Mouse (Mus musculus) myocyte (in vitro differentiated cells): ENCODE results near the gene Hint2. TPM values are rescaled to one million over a fixed set of nuclear protein-coding genes. Genes with fewer than 3 reads are reported as not detected.

Experiments used
- H3K27me3 ChIP-seq: one replicate; pipeline ENCODE4 v1.6.1; 2011; ENCODE audit not compliant: control insufficient read depth, insufficient read depth, insufficient read length
- H3K36me3 ChIP-seq: one replicate; pipeline ENCODE4 v1.6.1; 2011; ENCODE audit not compliant: control insufficient read depth, insufficient read depth
- H3K4me2 ChIP-seq: one replicate; pipeline ENCODE4 v1.6.1; 2011; ENCODE audit warnings: low read depth, control low read depth
- H3K4me3 ChIP-seq: one replicate; pipeline ENCODE4 v1.5.1; 2011; ENCODE audit warnings: mild to moderate bottlenecking, control low read depth, moderate library complexity
- H3K79me2 ChIP-seq: one replicate; pipeline ENCODE4 v1.6.1; 2011; ENCODE audit not compliant: control insufficient read depth, insufficient read depth
- H3ac ChIP-seq: one replicate; pipeline ENCODE4 v1.6.1; 2011; ENCODE audit not compliant: control insufficient read depth, insufficient read length
- CEBPB ChIP-seq: IDR thresholded peaks from 2 replicates; pipeline ENCODE4 v1.6.1; 2011; ENCODE audit warnings: mild to moderate bottlenecking, moderate library complexity; ENCODE audit not compliant: poor library complexity, insufficient read depth, severe bottlenecking
- E2F4 ChIP-seq: IDR thresholded peaks from one replicate; pipeline ENCODE4 v1.6.1; 2011; ENCODE audit warnings: mild to moderate bottlenecking, control low read depth, moderate library complexity; ENCODE audit not compliant: insufficient read depth
- MAX ChIP-seq: IDR thresholded peaks from one replicate; pipeline ENCODE4 v1.6.1; 2011; ENCODE audit warnings: low read depth, mild to moderate bottlenecking, control low read depth
- MYOD1 ChIP-seq, 3 experiments: IDR thresholded peaks; one replicate each; pipeline ENCODE4 v1.6.1; 2011; ENCODE audit warnings: control low read depth in 2 of 3, low read depth in 2 of 3, mild to moderate bottlenecking in 2 of 3, moderate library complexity in 1 of 3; ENCODE audit not compliant: insufficient read length in 2 of 3, control insufficient read depth in 1 of 3
- MYOG ChIP-seq, 3 experiments: IDR thresholded peaks; one replicate each; pipeline ENCODE4 v1.6.1; 2011; ENCODE audit warnings: control low read depth in 2 of 3, low read depth in 2 of 3, mild to moderate bottlenecking in 2 of 3; ENCODE audit not compliant: insufficient read length in 2 of 3, control insufficient read depth in 1 of 3, insufficient read depth in 1 of 3
- POLR2A ChIP-seq: IDR thresholded peaks from one replicate; pipeline ENCODE4 v1.6.1; 2011; ENCODE audit warnings: low read depth, mild to moderate bottlenecking, control low read depth, moderate library complexity; ENCODE audit not compliant: insufficient read length
- POLR2AphosphoS2 ChIP-seq: IDR thresholded peaks from one replicate; pipeline ENCODE4 v1.6.1; 2011; ENCODE audit warnings: low read depth, control low read depth; ENCODE audit not compliant: insufficient read length
- REST ChIP-seq: IDR thresholded peaks from one replicate; pipeline ENCODE4 v1.6.1; 2011; ENCODE audit warnings: mild to moderate bottlenecking, control low read depth, moderate library complexity; ENCODE audit not compliant: insufficient read depth, insufficient read length
- SRF ChIP-seq: IDR thresholded peaks from one replicate; pipeline ENCODE4 v1.6.1; 2011; ENCODE audit warnings: low read depth; ENCODE audit not compliant: control insufficient read depth, insufficient read length
- TCF12 ChIP-seq: IDR thresholded peaks from one replicate; pipeline ENCODE4 v1.6.1; 2011; ENCODE audit warnings: mild to moderate bottlenecking, control low read depth; ENCODE audit not compliant: poor library complexity, insufficient read depth, severe bottlenecking
- TCF3 ChIP-seq: IDR thresholded peaks from one replicate; pipeline ENCODE4 v1.6.1; 2011; ENCODE audit warnings: low read depth, control low read depth; ENCODE audit not compliant: insufficient read length
- USF1 ChIP-seq: IDR thresholded peaks from one replicate; pipeline ENCODE4 v1.6.1; 2011; ENCODE audit warnings: low read depth, mild to moderate bottlenecking, control low read depth, moderate library complexity
- polyA plus RNA-seq: library from polyadenylated mRNA; unstranded; fragments of >200 nt; fragmentation: generic; extraction: Trizol; gene quantifications from one replicate; pipeline ENCODE4 v1.2.1, GENCODE M21; 2012; ENCODE audit warnings: missing spikeins

The Hint2 gene
- polyA plus RNA-seq, 1 experiment: 99.1 TPM

DNA sequence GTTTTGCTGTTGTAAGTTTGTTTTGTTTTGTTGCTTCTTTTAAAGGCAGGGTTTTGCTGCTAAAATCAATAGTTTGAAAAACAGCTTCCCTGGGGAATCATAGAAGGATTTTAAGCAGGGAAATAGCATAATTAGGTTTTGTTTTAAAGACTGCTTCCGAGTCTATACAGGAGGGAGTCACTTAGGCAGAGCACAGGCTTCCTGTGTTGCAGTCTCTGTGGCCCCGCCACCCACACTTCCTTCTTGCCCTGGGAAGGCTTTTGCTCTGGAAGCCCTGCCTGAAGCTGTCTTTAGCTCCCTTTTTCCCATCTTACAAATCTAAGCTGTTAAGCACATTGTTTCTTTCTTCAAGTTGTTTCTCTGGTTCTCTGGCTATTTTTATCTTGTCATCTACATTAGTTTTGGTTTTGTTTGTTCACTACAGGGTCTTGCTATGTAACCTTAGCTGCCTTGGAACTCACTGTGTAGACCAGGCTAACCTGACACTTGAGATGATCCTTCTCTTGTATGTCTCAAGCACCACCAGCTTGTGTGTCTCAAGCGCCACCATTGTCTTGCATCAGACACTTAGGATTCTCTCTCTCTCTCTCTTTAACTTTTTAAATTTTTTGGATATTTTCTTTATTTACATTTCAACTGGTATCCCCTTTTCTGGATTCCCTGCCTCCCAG lies 43.1 kb downstream of the Hint2 start:
- H3K4me2 ChIP-seq: no peak overlapping the region
- H3K79me2 ChIP-seq: no peaks in the 10 kb centered on the region
- H3K4me3 ChIP-seq: no peak overlapping the region
- peaks cover 15% of the 10 kb centered on the region for H3K27me3 ChIP-seq
- no peaks in the 10 kb centered on the region for H3K36me3 ChIP-seq
- no peak for TF ChIP-seq TCF12
- TF ChIP-seq E2F4: no peak
- no peak for TF ChIP-seq MAX
- no peak for TF ChIP-seq MYOD1 (IDR thresholded peaks at IDR 0.05; ENCODE audit: control insufficient read depth in 1 of 3, insufficient read length in 2 of 3, low read depth in 2 of 3)
- TF ChIP-seq REST: no peak
- TF ChIP-seq USF1: no peak
- TF ChIP-seq TCF3: no peak
- no peak for TF ChIP-seq MYOG (IDR thresholded peaks at IDR 0.05; ENCODE audit: control insufficient read depth in 1 of 3, insufficient read depth in 1 of 3, insufficient read length in 2 of 3, low read depth in 2 of 3)
- no peak for TF ChIP-seq CEBPB
- TF ChIP-seq SRF: no peak
- no peak for TF ChIP-seq POLR2A
- TF ChIP-seq POLR2AphosphoS2: no peak
- H3ac ChIP-seq: no peak overlapping the region

DNA sequence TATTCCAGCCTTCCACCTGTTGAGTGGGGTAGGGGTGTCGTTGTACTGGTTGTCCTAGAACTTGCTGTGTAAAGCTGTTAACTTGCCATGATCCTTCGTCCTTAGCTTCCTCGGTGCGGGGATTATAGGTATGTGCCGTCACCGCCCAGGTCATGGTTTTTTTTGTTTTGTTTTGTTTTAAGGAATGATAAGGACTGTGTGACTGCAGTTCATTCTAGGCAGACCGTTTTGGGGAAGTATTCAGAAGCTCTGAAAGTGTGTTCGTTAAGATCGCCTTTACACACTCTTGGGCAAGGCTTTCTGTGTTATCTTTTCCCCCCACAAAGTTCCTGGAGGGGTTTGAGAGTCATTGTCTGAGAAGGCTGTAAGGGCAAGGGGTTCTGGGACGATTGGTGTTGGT lies 43.7 kb downstream of the Hint2 start:
- H3K4me2 ChIP-seq: no peak overlapping the region
- peaks cover 15% of the 10 kb centered on the region for H3K27me3 ChIP-seq
- H3K79me2 ChIP-seq: no peaks in the 10 kb centered on the region
- H3ac ChIP-seq: no peak overlapping the region
- no peak for TF ChIP-seq USF1
- no peak for TF ChIP-seq CEBPB
- TF ChIP-seq MYOG (IDR thresholded peaks at IDR 0.05; ENCODE audit: control insufficient read depth in 1 of 3, insufficient read depth in 1 of 3, insufficient read length in 2 of 3, low read depth in 2 of 3): no peak
- TF ChIP-seq MAX: no peak
- no peak for TF ChIP-seq E2F4
- TF ChIP-seq POLR2AphosphoS2: no peak
- no peak for TF ChIP-seq POLR2A
- no peak for TF ChIP-seq SRF
- no peak for TF ChIP-seq TCF3
- TF ChIP-seq REST: no peak
- no peak for TF ChIP-seq TCF12
- no peak for TF ChIP-seq MYOD1 (IDR thresholded peaks at IDR 0.05; ENCODE audit: control insufficient read depth in 1 of 3, insufficient read length in 2 of 3, low read depth in 2 of 3)
- no peak overlapping the region for H3K4me3 ChIP-seq
- H3K36me3 ChIP-seq: no peaks in the 10 kb centered on the region

DNA sequence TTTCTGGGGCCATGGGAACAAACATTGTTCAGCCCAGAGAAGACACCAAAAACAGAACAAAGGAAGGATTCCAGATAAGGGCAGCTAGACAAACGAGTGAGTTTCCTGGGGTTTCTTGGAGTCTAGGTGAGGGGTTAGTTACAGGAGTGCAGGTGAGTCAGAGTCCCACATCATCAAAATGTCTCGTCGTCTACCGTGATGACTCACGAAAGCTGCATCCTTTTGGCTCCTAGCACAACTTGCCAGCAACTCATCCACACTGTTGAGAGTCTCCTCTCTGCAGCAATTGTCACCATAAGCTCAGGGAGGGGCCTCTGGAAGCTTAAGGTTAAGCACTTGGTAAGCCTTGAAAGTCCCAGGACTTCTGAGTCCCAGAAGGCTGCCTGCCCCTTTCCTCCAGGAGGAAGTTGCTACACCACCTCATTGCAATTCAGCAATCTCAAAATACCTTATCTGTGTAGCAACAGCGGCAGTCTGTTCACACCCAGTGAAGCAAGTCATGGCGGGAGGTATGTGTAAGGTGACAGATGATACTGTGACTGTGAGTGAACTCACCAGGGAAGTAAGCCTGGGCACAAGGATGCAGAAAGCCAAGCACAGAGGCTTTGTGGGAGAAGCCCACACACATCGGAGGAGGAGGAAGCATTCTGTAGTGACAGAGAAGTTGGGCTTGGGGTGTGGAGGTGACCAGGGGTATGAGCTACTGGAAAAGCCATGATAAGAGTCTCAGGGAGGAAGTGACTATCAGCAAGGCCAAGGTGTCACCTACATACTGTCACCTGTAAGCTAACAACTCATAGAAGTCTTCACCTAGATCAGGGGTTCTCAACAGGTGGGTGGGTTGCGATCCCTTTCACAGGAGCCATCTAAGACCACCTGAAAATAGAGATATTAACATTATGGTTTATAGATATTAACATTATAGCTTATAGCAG lies 51.2 kb downstream of the Hint2 start:
- Histone ChIP-seq H3K27me3 (no peaks in the 10 kb centered on the region), H3K36me3 (no peaks in the 10 kb centered on the region), H3K4me2 (no peak overlapping the region), H3K4me3 (no peak overlapping the region), H3K79me2 (no peaks in the 10 kb centered on the region), H3ac (no peak overlapping the region)
- TF ChIP-seq MYOG (IDR thresholded peaks at IDR 0.05; ENCODE audit: control insufficient read depth in 1 of 3, insufficient read depth in 1 of 3, insufficient read length in 2 of 3, low read depth in 2 of 3) (no peak), TCF12 (no peak), MYOD1 (IDR thresholded peaks at IDR 0.05; ENCODE audit: control insufficient read depth in 1 of 3, insufficient read length in 2 of 3, low read depth in 2 of 3) (no peak), E2F4 (no peak), MAX (no peak), TCF3 (no peak), POLR2A (no peak), SRF (no peak), REST (no peak), USF1 (no peak), CEBPB (no peak), POLR2AphosphoS2 (no peak)

Other genes starting within 250 kb of the Hint2 start
- gene Fam166b, start 227.3 kb downstream of the Hint2 start, polyA plus RNA-seq: 0.04 TPM
- gene Tesk1, start 214.5 kb downstream of the Hint2 start, polyA plus RNA-seq: 40.4 TPM
- gene Cd72, start 201.8 kb downstream of the Hint2 start, polyA plus RNA-seq: 0.74 TPM
- gene Sit1, start 172.7 kb downstream of the Hint2 start, polyA plus RNA-seq: not detected
- gene Ccdc107, start 163.6 kb downstream of the Hint2 start, polyA plus RNA-seq: 111 TPM
- 5.7 TPM for gene Arhgef39, start 156.8 kb downstream of the Hint2 start, polyA plus RNA-seq
- 10.7 TPM for gene Car9, start 149.5 kb downstream of the Hint2 start, polyA plus RNA-seq
- gene Tpm2, start 132.7 kb downstream of the Hint2 start, polyA plus RNA-seq: 2,542 TPM
- 73.9 TPM for gene Creb3, start 94.1 kb downstream of the Hint2 start, polyA plus RNA-seq
- 225 TPM for gene Tln1, start 93.8 kb downstream of the Hint2 start, polyA plus RNA-seq
- gene Rgp1, start 77.8 kb downstream of the Hint2 start, polyA plus RNA-seq: 28.6 TPM
- gene Gba2, start 77.6 kb downstream of the Hint2 start, polyA plus RNA-seq: 5.9 TPM
- gene Msmp, start 72.0 kb downstream of the Hint2 start, polyA plus RNA-seq: not detected
- 9.1 TPM for gene Npr2, start 24.5 kb downstream of the Hint2 start, polyA plus RNA-seq
- gene Spag8, start 2.9 kb downstream of the Hint2 start, polyA plus RNA-seq: 0.02 TPM
- 1.7 TPM for gene Tmem8b, start 12.5 kb upstream of the Hint2 start, polyA plus RNA-seq
- 3.4 TPM for gene Fam221b, start 12.7 kb upstream of the Hint2 start, polyA plus RNA-seq
- not detected for gene Olfr70, start 44.3 kb upstream of the Hint2 start, polyA plus RNA-seq
- not detected for gene Olfr71, start 53.8 kb upstream of the Hint2 start, polyA plus RNA-seq
- 0.78 TPM for gene Hrct1, start 70.7 kb upstream of the Hint2 start, polyA plus RNA-seq
- gene Spaar, start 73.6 kb upstream of the Hint2 start, polyA plus RNA-seq: 0.02 TPM
- not detected for gene Olfr159, start 114.5 kb upstream of the Hint2 start, polyA plus RNA-seq
- not detected for gene Olfr156, start 167.4 kb upstream of the Hint2 start, polyA plus RNA-seq
- gene Olfr157, start 183.7 kb upstream of the Hint2 start, polyA plus RNA-seq: not detected
- not detected for gene Olfr155, start 195.1 kb upstream of the Hint2 start, polyA plus RNA-seq
- gene Reck, start 219.1 kb upstream of the Hint2 start, polyA plus RNA-seq: 0.61 TPM